Mouse (Mus musculus): ENCODE data around the gene Klf4.

GRCm38 (mm10) chr4:55562062-55562461 is 29.8 kb upstream of the Klf4 start:
- TF ChIP-seq CTCF (IDR thresholded peaks at IDR 0.05; ENCODE audit: low read depth, low read length) (no peak), TAL1 (conservative IDR thresholded peaks at IDR 0.05; ENCODE audit: low read depth, low read length) (no peak), GATA1 (IDR thresholded peaks at IDR 0.05; ENCODE audit: borderline replicate concordance, low read length) (no peak), POLR2AphosphoS5 (IDR thresholded peaks at IDR 0.05; ENCODE audit: insufficient replicate concordance, low read depth, low read length) (no peak)
